Mouse (Mus musculus): ENCODE measurements around the gene Ifna12.
"Not testable (repeated sequence)": the region's sequence is repeated elsewhere in the genome, so short reads cannot be mapped to it uniquely, and the experiment has no call there.

Gene Ifna12

GRCm38 (mm10) chr4:88603276-88603675, at the start of gene Ifna12:
Ifna12 (minus strand) TSS chr4:88603376.
- no peak for DNase-seq

DNA sequence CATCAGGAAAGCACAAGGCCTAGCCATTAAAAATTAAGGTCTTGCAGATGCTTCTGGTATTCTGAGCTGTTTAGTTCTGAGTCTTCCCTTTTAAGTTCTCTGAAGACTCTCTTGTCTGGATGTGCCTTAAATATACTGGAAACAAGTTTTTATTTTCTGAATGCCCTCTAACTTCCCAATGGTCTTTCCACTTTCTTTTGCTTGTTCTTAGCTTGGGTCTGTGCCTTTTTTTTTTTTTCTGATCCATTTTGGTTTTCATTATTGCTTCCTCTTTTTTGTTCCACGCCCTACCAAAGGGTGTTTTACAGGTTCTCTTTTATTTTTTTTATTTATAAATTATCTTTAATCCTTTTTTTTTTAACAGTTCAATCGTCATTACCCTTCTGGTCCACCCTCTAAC, 41.2 kb upstream of the Ifna12 start, which contains the start of gene Ifna13:
Gene Ifna13 (minus strand): TSS at position 101 of the 400 bp plus-strand sequence.
- DNase-seq: no peak

DNA sequence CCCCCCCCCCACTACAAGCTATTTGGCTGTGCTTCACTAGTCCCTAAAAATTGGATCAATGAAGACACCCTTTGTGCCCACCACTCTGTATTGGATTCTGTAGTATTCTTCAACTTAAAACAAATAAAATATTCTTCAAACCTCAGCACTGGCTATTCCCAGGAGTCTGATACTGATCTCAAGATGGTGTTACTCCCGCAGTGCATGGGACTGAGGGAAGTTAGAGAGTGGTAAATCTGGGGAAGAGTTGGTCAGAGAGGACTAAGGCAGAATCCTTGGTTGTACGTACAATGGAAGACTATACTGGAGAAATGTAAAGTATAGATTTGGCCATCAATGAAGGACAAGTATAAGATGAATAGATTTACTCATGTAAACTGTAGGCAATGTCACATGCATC, 39.4 kb upstream of the Ifna12 start:
- DNase-seq: no peak

DNA sequence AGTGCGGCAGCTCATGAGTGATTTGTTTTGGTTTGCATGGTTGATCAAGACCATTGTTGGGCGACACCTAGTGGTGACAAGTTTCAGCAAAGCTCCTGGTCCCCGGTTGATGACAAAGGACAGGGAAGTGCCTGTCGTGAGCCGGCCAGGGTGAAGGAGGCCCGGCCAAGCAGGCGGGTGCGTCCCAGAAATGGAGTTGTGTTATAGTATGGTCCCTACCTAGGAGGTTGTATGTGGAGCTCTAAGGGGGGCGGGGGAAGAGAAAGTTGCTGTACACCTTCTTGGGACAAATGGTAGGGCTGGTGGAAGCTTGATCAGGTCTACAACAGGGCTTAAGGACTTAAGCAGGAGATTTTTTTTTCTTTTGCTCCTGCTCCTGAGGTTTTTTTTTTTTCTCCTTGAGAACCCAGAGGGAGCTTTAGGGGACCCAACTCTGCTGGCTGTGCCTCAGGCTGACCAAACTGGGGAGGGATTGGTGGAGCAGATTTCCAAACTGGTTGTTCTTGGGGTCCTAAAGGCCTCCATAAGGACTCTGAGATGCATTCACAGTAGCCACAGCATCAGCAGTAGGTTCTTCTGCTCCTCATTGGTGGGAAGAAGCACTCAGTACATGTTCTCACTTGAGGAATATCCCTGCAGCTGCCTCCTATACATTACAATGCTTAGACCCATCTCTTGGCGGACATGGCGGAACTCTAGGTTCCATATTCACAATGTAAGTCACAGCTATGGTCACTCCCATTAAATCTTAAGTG, 38.1 kb upstream of the Ifna12 start:
- DNase-seq: peak; percentile 80

DNA sequence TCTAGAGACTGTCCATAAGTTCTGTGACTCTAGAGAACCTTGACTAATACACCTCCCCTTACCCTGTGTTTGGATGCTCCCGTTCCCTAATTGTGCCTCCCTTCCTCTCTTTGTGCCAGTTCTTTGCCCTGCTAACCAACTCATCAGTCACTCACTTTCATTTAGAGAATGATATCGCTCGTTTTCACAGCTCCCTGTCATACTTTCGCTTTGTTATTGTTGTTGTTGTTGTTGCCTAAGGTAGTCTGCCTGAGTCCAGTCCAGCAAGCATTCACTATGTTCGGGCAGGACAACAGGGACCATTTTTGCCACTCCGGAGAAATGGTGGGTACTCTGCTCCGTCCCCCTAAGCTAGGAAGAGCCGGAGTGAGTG, 37.5 kb upstream of the Ifna12 start:
- no peak for DNase-seq

DNA sequence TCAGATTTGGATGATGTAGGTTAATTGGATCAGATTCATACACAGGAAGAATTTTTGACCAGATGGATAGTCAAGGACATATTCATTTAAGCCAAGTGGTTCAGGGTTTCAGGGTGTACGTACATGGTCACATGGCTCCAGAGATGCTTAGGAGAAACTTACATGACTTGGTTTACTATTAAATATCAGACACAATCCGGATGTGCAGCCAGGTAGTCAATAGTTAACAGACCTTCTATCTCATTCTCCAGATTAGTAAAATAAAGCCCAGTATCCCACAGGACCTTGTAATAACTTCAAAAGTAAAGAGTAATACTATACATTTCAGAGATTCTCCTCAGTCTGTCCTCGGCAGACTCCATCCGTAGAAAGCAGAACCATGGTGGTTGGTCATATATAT, 31.1 kb upstream of the Ifna12 start, which contains the start of gene C87499:
Gene C87499 (minus strand): TSS at position 101 of the 400 bp plus-strand sequence.
- no peak for DNase-seq

GRCm38 (mm10) chr4:88592285-88592684, 10.9 kb downstream of the Ifna12 start, which contains the start of gene Ifna9:
Ifna9 (minus strand) TSS chr4:88592385.
- DNase-seq: no peak

DNA sequence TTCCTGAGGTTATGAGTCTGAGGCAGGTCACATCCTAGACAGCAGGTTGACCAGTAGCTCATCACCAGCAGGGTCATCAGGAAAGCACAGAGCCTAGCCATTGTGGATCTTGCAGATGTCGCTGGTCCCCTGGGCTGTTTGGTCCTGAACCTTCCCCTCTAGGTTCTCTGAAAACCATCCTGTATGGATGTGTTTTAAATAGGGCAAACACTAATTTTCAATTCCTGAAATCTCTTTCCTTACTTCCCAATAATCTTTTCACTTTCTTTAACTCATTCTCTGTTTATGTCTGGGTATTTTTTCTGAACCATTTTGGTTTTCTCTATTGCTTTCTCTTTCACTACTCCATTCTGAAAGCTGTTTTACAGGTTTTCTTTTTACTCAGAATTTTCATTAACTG, 31.5 kb downstream of the Ifna12 start, which contains the start of gene Ifna14:
Gene Ifna14 (minus strand): TSS at position 101 of the 400 bp plus-strand sequence.
- DNase-seq: no peak

GRCm38 (mm10) chr4:88561791-88562190, 41.4 kb downstream of the Ifna12 start:
- DNase-seq: no peak

DNA sequence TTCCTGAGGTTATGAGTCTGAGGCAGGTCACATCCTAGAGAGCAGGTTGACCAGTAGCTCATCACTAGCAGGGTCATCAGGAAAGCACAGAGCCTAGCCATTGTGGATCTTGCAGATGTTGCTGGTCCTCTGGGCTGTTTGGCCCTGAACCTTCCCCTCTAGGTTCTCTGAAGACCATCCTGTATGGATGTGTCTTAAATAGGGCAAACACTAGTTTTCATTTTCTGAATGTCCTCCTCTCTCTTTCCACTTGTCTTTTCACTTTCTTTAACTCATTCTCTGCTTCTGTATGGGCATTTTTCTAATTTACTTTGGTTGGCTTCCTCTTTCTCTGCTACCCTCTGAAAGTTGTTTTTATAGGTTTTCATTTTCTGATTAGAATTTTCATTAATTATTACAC, 45.0 kb downstream of the Ifna12 start, which contains the start of gene Ifna15:
Gene Ifna15 (minus strand): TSS at position 101 of the 400 bp plus-strand sequence.
- not testable (repeated sequence) for DNase-seq

Measured in layer of hippocampus, adult 9-11 months (tissue).